Mouse (Mus musculus) monocyte, adult 2 months (primary cell): Measurements from ENCODE around the gene Depp1.

Experiments
- DNase-seq, 2 experiments: peaks; one replicate each; pipeline ENCODE4 v3.0.0; 2022; ENCODE audit warnings: low spot score in 2 of 2, low read depth in 1 of 2

Depp1 gene

GRCm38 (mm10) chr6:116647763-116648162 lies 2.6 kb upstream of the Depp1 start:
- DNase-seq, result no peak

- no peak for DNase-seq
Observed at GRCm38 (mm10) chr6:116649811-116650210, 598 bp upstream of the Depp1 start.

- no peak for DNase-seq
Observed at GRCm38 (mm10) chr6:116651437-116652118, 1.2 kb downstream of the Depp1 start.

- no peak for DNase-seq
Observed at GRCm38 (mm10) chr6:116653191-116653590, 2.8 kb downstream of the Depp1 start.

GRCm38 (mm10) chr6:116653684-116654454 lies 3.5 kb downstream of the Depp1 start:
- DNase-seq, result no peak

GRCm38 (mm10) chr6:116663364-116663763 lies 13.0 kb downstream of the Depp1 start:
- no peak for DNase-seq

- peak; percentile 76 to 77 for DNase-seq
Observed at GRCm38 (mm10) chr6:116664031-116664430, 13.6 kb downstream of the Depp1 start.

GRCm38 (mm10) chr6:116664830-116665229 lies 14.4 kb downstream of the Depp1 start:
- DNase-seq, result no peak

- DNase-seq, result no peak
Observed at GRCm38 (mm10) chr6:116666085-116666750, 15.8 kb downstream of the Depp1 start.

GRCm38 (mm10) chr6:116666892-116667291 lies 16.5 kb downstream of the Depp1 start:
- no peak for DNase-seq

GRCm38 (mm10) chr6:116667382-116667781 lies 17.0 kb downstream of the Depp1 start:
- DNase-seq, result no peak

- peak in 1 of 2 experiments; percentile 44 for DNase-seq
Observed at GRCm38 (mm10) chr6:116668682-116669470, 18.5 kb downstream of the Depp1 start.

- DNase-seq, result no peak
Observed at GRCm38 (mm10) chr6:116670144-116670543, 19.7 kb downstream of the Depp1 start.

GRCm38 (mm10) chr6:116671031-116671430 lies 20.6 kb downstream of the Depp1 start:
- no peak for DNase-seq

GRCm38 (mm10) chr6:116671768-116672167 lies 21.4 kb downstream of the Depp1 start:
- DNase-seq, result no peak

GRCm38 (mm10) chr6:116672349-116672748 lies 21.9 kb downstream of the Depp1 start:
- peak in 1 of 2 experiments; percentile 52 for DNase-seq

GRCm38 (mm10) chr6:116673471-116674282 lies 23.3 kb downstream of the Depp1 start, which contains the start of gene Rassf4:
Rassf4 (minus strand) TSS chr6:116673952.
- DNase-seq, result peak; percentile 71 to 91

- DNase-seq, result no peak
Observed at GRCm38 (mm10) chr6:116674283-116674886, 24.0 kb downstream of the Depp1 start.

- DNase-seq, result no peak
Observed at GRCm38 (mm10) chr6:116676355-116676913, 26.0 kb downstream of the Depp1 start.
